Mouse (Mus musculus): ENCODE measurements around the gene Ankrd33. TPM values are rescaled to one million over a fixed set of nuclear protein-coding genes. Genes with fewer than 3 reads are reported as not detected.

Ankrd33 gene
- polyA plus RNA-seq, 1 experiment from 2014 or later: not detected

Other genes starting within 250 kb of the Ankrd33 start
- gene Scn8a, start 245.9 kb upstream of the Ankrd33 start, polyA plus RNA-seq (2014; fragmentation: Nextera tagmentation; extraction: Ambion mirVana): 25.6 and 35.2 TPM in 2 replicates
- gene Gm47841, start 68.4 kb upstream of the Ankrd33 start, polyA plus RNA-seq (2014; fragmentation: Nextera tagmentation; extraction: Ambion mirVana): not detected in 2 replicates
- gene Fignl2, start 37.2 kb upstream of the Ankrd33 start, polyA plus RNA-seq (2014; fragmentation: Nextera tagmentation; extraction: Ambion mirVana): 0.12 and 0.33 TPM in 2 replicates
- 3.2 and 5.2 TPM in 2 replicates for gene Acvrl1, start 12.8 kb downstream of the Ankrd33 start, polyA plus RNA-seq (2014; fragmentation: Nextera tagmentation; extraction: Ambion mirVana)
- 27.6 and 28.0 TPM in 2 replicates for gene Acvr1b, start 58.3 kb downstream of the Ankrd33 start, polyA plus RNA-seq (2014; fragmentation: Nextera tagmentation; extraction: Ambion mirVana)
- 1.0 and 2.4 TPM in 2 replicates for gene Grasp, start 108.4 kb downstream of the Ankrd33 start, polyA plus RNA-seq (2014; fragmentation: Nextera tagmentation; extraction: Ambion mirVana)
- gene Nr4a1, start 138.5 kb downstream of the Ankrd33 start, polyA plus RNA-seq (2014; fragmentation: Nextera tagmentation; extraction: Ambion mirVana): 4.8 and 5.3 TPM in 2 replicates
- gene Atg101, start 168.5 kb downstream of the Ankrd33 start, polyA plus RNA-seq (2014; fragmentation: Nextera tagmentation; extraction: Ambion mirVana): 69.4 and 75.7 TPM in 2 replicates
- 0.22 and 0.64 TPM in 2 replicates for gene 6030408B16Rik, start 177.5 kb downstream of the Ankrd33 start, polyA plus RNA-seq (2014; fragmentation: Nextera tagmentation; extraction: Ambion mirVana)